Mouse (Mus musculus) lung, embryonic 14.5 days (tissue): ENCODE results near the gene Hist1h3g. TPM values are rescaled to one million over a fixed set of nuclear protein-coding genes. Genes with fewer than 3 reads are reported as not detected.
"Not testable (repeated sequence)": the region's sequence is repeated elsewhere in the genome, so short reads cannot be mapped to it uniquely, and the experiment has no call there.

Source experiments
- ATAC-seq: fragments of 200-750 bp; cut with Nextera tagmentation; 2 replicates; pipeline ENCODE4 v1.8.0; 2017; ENCODE audit warnings: mild to moderate bottlenecking, moderate TSS enrichment, moderate library complexity; ENCODE audit not compliant: insufficient read depth
- DNase-seq: peaks from one replicate; pipeline ENCODE4 v3.0.0-alpha.2; 2015
- H3K27ac ChIP-seq: fragments of 300-500 bp; sonication (generic); 2 replicates; pipeline ENCODE4 v1.5.1; 2014; ENCODE audit warnings: low read depth, mild to moderate bottlenecking, moderate library complexity
- H3K27me3 ChIP-seq: fragments of 300-500 bp; sonication (generic); 2 replicates; pipeline ENCODE4 v1.6.1; 2014; ENCODE audit warnings: low read length, control low read depth; ENCODE audit not compliant: insufficient read depth
- H3K36me3 ChIP-seq: fragments of 300-500 bp; sonication (generic); 2 replicates; pipeline ENCODE4 v1.6.1; 2014; ENCODE audit warnings: control low read depth; ENCODE audit not compliant: insufficient read depth
- H3K4me1 ChIP-seq: fragments of 300-500 bp; sonication (generic); 2 replicates; pipeline ENCODE4 v1.6.1; 2014; ENCODE audit warnings: antibody characterized with exemption, control low read depth; ENCODE audit not compliant: insufficient read depth
- H3K4me2 ChIP-seq: fragments of 300-500 bp; sonication (generic); 2 replicates; pipeline ENCODE4 v1.6.1; 2014; ENCODE audit warnings: mild to moderate bottlenecking
- H3K4me3 ChIP-seq: fragments of 300-500 bp; sonication (generic); 2 replicates; pipeline ENCODE4 v1.5.1; 2014; ENCODE audit warnings: low read depth, low read length
- H3K9ac ChIP-seq: fragments of 300-500 bp; sonication (generic); 2 replicates; pipeline ENCODE4 v1.6.1; 2014
- H3K9me3 ChIP-seq: fragments of 300-500 bp; sonication (generic); 2 replicates; pipeline ENCODE4 v1.6.1; 2016; ENCODE audit warnings: low read depth, low read length, control low read depth
- CTCF ChIP-seq: IDR thresholded peaks from 2 replicates; pipeline ENCODE4 v1.5.1; 2016; ENCODE audit warnings: antibody characterized with exemption, low read depth
- WGBS: fragments of 180-500 bp; shearing (Covaris S2); extraction: QIAGEN DNeasy Blood & Tissue Kit; methylation state at CpG from one replicate; pipeline ENCODE4 v1.1.7; 2014; 5-methylcytosine and 5-hydroxymethylcytosine counted together
- polyA plus RNA-seq: library from polyadenylated mRNA; unstranded; fragments of >200 nt; fragmentation: Nextera tagmentation; extraction: Ambion mirVana; gene quantifications from 2 replicates; pipeline ENCODE4 v1.2.1, GENCODE M21; 2014

Hist1h3g gene
- 6.6 and 7.5 TPM in 2 replicates for polyA plus RNA-seq

- not testable (repeated sequence) for H3K9me3 ChIP-seq, H3K36me3 ChIP-seq, H3K27me3 ChIP-seq
- DNase-seq (peak; percentile 97), ATAC-seq (peak; percentile 90)
- H3K4me2 ChIP-seq: peak within 1 kb of the TSS; percentile 63
- peaks cover 13% of the 10 kb centered on the region; the same call in 1 of the 2 replicates for H3K4me1 ChIP-seq
- peak within 1 kb of the TSS; percentile 53 for H3K4me3 ChIP-seq
- peak within 1 kb of the TSS; percentile 75 for H3K9ac ChIP-seq
- H3K27ac ChIP-seq: peak within 1 kb of the TSS; percentile 99
- under 1% methylated on average over 48 of the region's 62 CpGs for WGBS
These were observed at the start of gene Hist1h3g for GRCm38 (mm10) chr13:23535137-23536075. Gene Hist1h3g, plus strand, starts transcription at chr13:23535422.

GRCm38 (mm10) chr13:23488400-23489322 is 46.6 kb upstream of the Hist1h3g start, which contains the start of gene Btn2a2:
Gene Btn2a2, minus strand, starts transcription at chr13:23488857.
- no peak for TF ChIP-seq CTCF
- H3K9ac ChIP-seq: no peak within 1 kb of the TSS; the same call in 1 of the 2 replicates
- H3K4me1 ChIP-seq: no peaks in the 10 kb centered on the region
- 2% methylated on average over 13 of the region's 14 CpGs for WGBS
- ATAC-seq (peak; percentile 98), DNase-seq (peak; percentile 90)
- no peak within 1 kb of the TSS for H3K27ac ChIP-seq
- H3K4me3 ChIP-seq: peak within 1 kb of the TSS; percentile 27
- no peaks in the 10 kb centered on the region for H3K27me3 ChIP-seq
- no peaks in the 10 kb centered on the region for H3K36me3 ChIP-seq
- peak within 1 kb of the TSS; percentile 57 for H3K4me2 ChIP-seq
- no peaks in the 10 kb centered on the region for H3K9me3 ChIP-seq

GRCm38 (mm10) chr13:23490863-23491262 is 44.4 kb upstream of the Hist1h3g start:
- no peaks in the 10 kb centered on the region for H3K9me3 ChIP-seq
- H3K27ac ChIP-seq: no peak overlapping the region
- H3K9ac ChIP-seq: no peak overlapping the region
- H3K27me3 ChIP-seq: no peaks in the 10 kb centered on the region
- TF ChIP-seq CTCF: no peak
- 43% methylated on average over 1 of the region's 1 CpGs for WGBS
- no peak for ATAC-seq
- H3K4me1 ChIP-seq: no peaks in the 10 kb centered on the region
- no peaks in the 10 kb centered on the region for H3K36me3 ChIP-seq
- H3K4me3 ChIP-seq: no peak overlapping the region
- H3K4me2 ChIP-seq: no peak overlapping the region
- DNase-seq: no peak

GRCm38 (mm10) chr13:23491263-23491662 is 44.0 kb upstream of the Hist1h3g start:
- H3K9ac ChIP-seq: no peak overlapping the region
- no peaks in the 10 kb centered on the region for H3K36me3 ChIP-seq
- no peaks in the 10 kb centered on the region for H3K9me3 ChIP-seq
- ATAC-seq (no peak), DNase-seq (no peak)
- H3K4me1 ChIP-seq: no peaks in the 10 kb centered on the region
- H3K4me2 ChIP-seq: no peak overlapping the region
- TF ChIP-seq CTCF: no peak
- no peak overlapping the region for H3K4me3 ChIP-seq
- no peaks in the 10 kb centered on the region for H3K27me3 ChIP-seq
- 11% methylated on average over 1 of the region's 1 CpGs for WGBS
- no peak overlapping the region for H3K27ac ChIP-seq

DNA sequence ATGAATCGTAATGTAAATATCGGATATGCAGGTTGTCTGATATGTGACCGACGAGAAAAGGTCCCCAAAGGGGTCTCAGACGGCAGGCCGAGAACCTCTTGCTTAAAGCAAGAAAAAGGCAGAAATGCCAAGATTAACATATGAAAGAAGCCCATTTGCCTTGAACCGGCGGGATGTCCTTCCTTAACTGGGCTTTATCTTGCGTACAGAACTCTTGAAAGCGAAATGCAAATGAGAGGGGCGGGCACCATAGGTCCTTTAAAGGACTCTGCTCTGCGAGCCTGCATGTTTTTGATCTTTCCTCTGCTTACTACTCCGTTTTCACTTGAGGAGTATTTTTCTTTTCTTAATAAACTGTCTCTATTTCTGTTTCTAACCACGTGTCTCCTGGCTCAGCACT is 43.2 kb upstream of the Hist1h3g start:
- Histone ChIP-seq H3K4me3 (peak overlapping the region; percentile 24), H3K27ac (no peak overlapping the region), H3K36me3 (no peaks in the 10 kb centered on the region), H3K9me3 (no peaks in the 10 kb centered on the region), H3K4me2 (peak overlapping the region; percentile 56), H3K27me3 (no peaks in the 10 kb centered on the region), H3K4me1 (peaks cover under 1% of the 10 kb centered on the region; the same call in 1 of the 2 replicates), H3K9ac (no peak overlapping the region)
- ATAC-seq (no peak), DNase-seq (peak; percentile 65)
- TF ChIP-seq CTCF: no peak
- 10% methylated on average over 14 of the region's 14 CpGs for WGBS

DNA sequence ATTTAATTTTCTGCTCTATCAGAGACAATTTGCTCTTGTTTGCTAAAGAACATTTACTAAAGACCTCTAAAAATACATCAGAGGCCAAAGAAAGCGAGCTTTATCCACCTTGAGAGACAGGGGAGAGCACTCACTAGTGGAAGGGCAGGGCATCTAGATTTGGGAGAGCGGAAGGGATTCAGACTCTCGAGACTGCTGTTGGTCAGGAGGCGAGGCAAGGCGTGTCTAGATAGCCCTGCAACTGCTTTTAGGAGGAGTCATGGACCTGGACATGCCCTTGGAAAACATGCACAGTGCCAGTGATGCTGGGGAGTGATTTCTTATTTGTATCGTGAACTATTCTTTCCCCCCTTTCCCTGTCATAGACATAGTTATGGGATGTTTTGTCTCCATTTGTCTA is 39.7 kb upstream of the Hist1h3g start:
- Histone ChIP-seq H3K4me3 (no peak overlapping the region), H3K4me2 (no peak overlapping the region), H3K9ac (no peak overlapping the region), H3K27ac (no peak overlapping the region), H3K4me1 (peaks cover 14% of the 10 kb centered on the region), H3K27me3 (no peaks in the 10 kb centered on the region), H3K36me3 (no peaks in the 10 kb centered on the region), H3K9me3 (no peaks in the 10 kb centered on the region)
- ATAC-seq: no peak
- DNase-seq: no peak
- 81% methylated on average over 6 of the region's 6 CpGs for WGBS
- TF ChIP-seq CTCF: no peak
